Mouse (Mus musculus) thymus, adult 2 months (tissue): ENCODE measurements around the gene Cox11. TPM values are rescaled to one million over a fixed set of nuclear protein-coding genes. Genes with fewer than 3 reads are reported as not detected.

Source experiments
- DNase-seq: peaks from one replicate; pipeline ENCODE4 v3.0.0; 2021
- H3K27ac ChIP-seq: fragments of 200-500 bp; 2 replicates; pipeline ENCODE4 v1.5.1; 2012; ENCODE audit warnings: low read length, control low read depth; ENCODE audit not compliant: control insufficient read depth, insufficient read depth
- H3K27me3 ChIP-seq: fragments of 200-500 bp; 2 replicates; pipeline ENCODE4 v1.6.1; 2012; ENCODE audit warnings: mild to moderate bottlenecking, low read length, moderate library complexity, mixed read lengths; ENCODE audit not compliant: control insufficient read depth, insufficient read depth
- H3K36me3 ChIP-seq: fragments of 200-500 bp; 2 replicates; pipeline ENCODE4 v1.6.1; 2012; ENCODE audit warnings: mild to moderate bottlenecking, low read length, moderate library complexity; ENCODE audit not compliant: control insufficient read depth, insufficient read depth
- H3K4me1 ChIP-seq: fragments of 200-500 bp; replicated peaks from 2 replicates; pipeline ENCODE4 v1.6.1; 2012; ENCODE audit warnings: low read length; ENCODE audit not compliant: control insufficient read depth, insufficient read depth
- H3K4me3 ChIP-seq: fragments of 200-500 bp; 2 replicates; pipeline ENCODE4 v1.5.1; 2012; ENCODE audit warnings: mild to moderate bottlenecking, low read length, control low read depth, moderate library complexity; ENCODE audit not compliant: control insufficient read depth, insufficient read depth
- CTCF ChIP-seq: fragments of 200-500 bp; IDR thresholded peaks from 2 replicates; pipeline ENCODE4 v1.5.1; 2012; ENCODE audit warnings: mild to moderate bottlenecking, control low read depth, low read length, moderate library complexity, borderline replicate concordance; ENCODE audit not compliant: control insufficient read depth, poor library complexity, insufficient read depth; ENCODE audit errors: extremely low read depth
- POLR2A ChIP-seq: fragments of 200-500 bp; IDR thresholded peaks from 2 replicates; pipeline ENCODE4 v1.6.1; 2012; ENCODE audit warnings: mild to moderate bottlenecking, low read length, control low read depth, moderate library complexity; ENCODE audit not compliant: control insufficient read depth, poor library complexity, insufficient read depth; ENCODE audit errors: extremely low read depth
- WGBS: fragments of 180-500 bp; shearing (Covaris S2); methylation state at CpG from one replicate; pipeline ENCODE4 v1.1.7; 2018; 5-methylcytosine and 5-hydroxymethylcytosine counted together
- polyA plus RNA-seq: library from polyadenylated mRNA; depleted of rRNA; stranded (reverse); fragments of >200 nt; gene quantifications from 2 replicates; pipeline ENCODE4 v1.2.3, GENCODE M21; 2012; rRNA removed

Gene Cox11
- polyA plus RNA-seq, 1 experiment: 19.4 TPM

GRCm38 (mm10) chr11:90685196-90685595, 47.2 kb downstream of the Cox11 start:
- no peak overlapping the region for H3K4me3 ChIP-seq
- H3K4me1 ChIP-seq: no peaks in the 10 kb centered on the region
- 78% methylated on average over 6 of the region's 6 CpGs for WGBS
- no peak overlapping the region for H3K27ac ChIP-seq
- DNase-seq: no peak
- H3K27me3 ChIP-seq: no peaks in the 10 kb centered on the region
- H3K36me3 ChIP-seq: no peaks in the 10 kb centered on the region
- TF ChIP-seq CTCF (no peak), POLR2A (no peak)

DNA sequence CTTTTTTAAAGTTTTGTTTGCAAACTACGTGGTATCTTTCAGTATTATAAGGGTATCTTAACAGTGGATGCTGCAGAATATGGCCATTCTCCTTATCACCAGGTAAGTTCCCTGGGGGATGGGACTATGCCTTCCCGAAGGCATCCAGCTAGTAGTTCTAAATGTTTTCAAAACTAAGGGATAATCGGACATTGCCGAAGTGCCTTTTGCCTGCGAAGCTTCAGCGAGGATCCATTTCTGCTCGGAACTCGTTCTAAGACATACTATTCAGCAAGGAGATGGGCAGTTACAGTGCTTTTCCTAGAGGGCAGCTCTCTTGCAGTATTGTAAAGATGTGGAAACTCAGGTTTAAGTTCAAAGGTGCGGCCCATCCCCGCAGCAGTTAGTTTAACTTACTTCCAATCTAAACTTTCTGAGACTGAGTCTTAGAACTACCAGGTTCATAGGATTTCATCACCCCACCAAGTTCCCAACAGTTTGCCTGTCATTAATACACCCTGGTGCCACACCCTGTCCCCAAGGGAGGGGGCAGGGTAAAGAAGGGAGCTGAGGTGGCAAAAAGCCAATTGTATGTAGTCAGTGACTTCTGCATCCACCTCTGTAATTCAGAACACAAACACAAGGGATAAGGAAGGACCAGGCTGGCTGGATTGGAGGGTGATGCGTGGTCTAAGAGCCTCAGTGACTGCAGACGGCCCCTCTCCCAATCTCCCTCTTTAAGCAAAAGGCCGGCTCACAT, 48.5 kb downstream of the Cox11 start:
- no peak for TF ChIP-seq CTCF
- TF ChIP-seq POLR2A: no peak
- 84% methylated on average over 13 of the region's 13 CpGs for WGBS
- H3K4me3 ChIP-seq: no peak overlapping the region
- no peaks in the 10 kb centered on the region for H3K4me1 ChIP-seq
- H3K27me3 ChIP-seq: no peaks in the 10 kb centered on the region
- no peak for DNase-seq
- H3K36me3 ChIP-seq: no peaks in the 10 kb centered on the region
- no peak overlapping the region for H3K27ac ChIP-seq

GRCm38 (mm10) chr11:90687040-90687439, 49.1 kb downstream of the Cox11 start:
- TF ChIP-seq POLR2A: no peak
- TF ChIP-seq CTCF: no peak
- 4% methylated on average over 17 of the region's 17 CpGs for WGBS
- Histone ChIP-seq H3K4me3 (0 out of 2 replicates have a peak overlapping the region, but pooled peaks have one; percentile 2), H3K27ac (no peak overlapping the region), H3K27me3 (no peaks in the 10 kb centered on the region), H3K36me3 (no peaks in the 10 kb centered on the region), H3K4me1 (no peaks in the 10 kb centered on the region)
- DNase-seq: no peak

GRCm38 (mm10) chr11:90687460-90688416, 49.8 kb downstream of the Cox11 start, which contains the start of gene Tom1l1:
Gene Tom1l1 (minus strand): TSS chr11:90688366.
- WGBS: 10% methylated on average over 47 of the region's 47 CpGs
- no peak within 1 kb of the TSS for H3K27ac ChIP-seq
- H3K4me1 ChIP-seq: no peaks in the 10 kb centered on the region
- DNase-seq: no peak
- no peaks in the 10 kb centered on the region for H3K36me3 ChIP-seq
- H3K4me3 ChIP-seq: 0 out of 2 replicates have a peak within 1 kb of the TSS, but pooled peaks have one; percentile 2
- TF ChIP-seq POLR2A (no peak), CTCF (no peak)
- H3K27me3 ChIP-seq: no peaks in the 10 kb centered on the region

GRCm38 (mm10) chr11:90690361-90690760, 52.4 kb downstream of the Cox11 start:
- no peak overlapping the region for H3K27ac ChIP-seq
- DNase-seq: no peak
- TF ChIP-seq POLR2A (no peak), CTCF (no peak)
- no peaks in the 10 kb centered on the region for H3K27me3 ChIP-seq
- H3K4me3 ChIP-seq: no peak overlapping the region
- H3K4me1 ChIP-seq: no peaks in the 10 kb centered on the region
- 89% methylated on average over 6 of the region's 6 CpGs for WGBS
- H3K36me3 ChIP-seq: no peaks in the 10 kb centered on the region

- TF ChIP-seq CTCF (no peak), POLR2A (no peak)
- H3K4me3 ChIP-seq: no peak overlapping the region
- H3K36me3 ChIP-seq: no peaks in the 10 kb centered on the region
- H3K4me1 ChIP-seq: no peaks in the 10 kb centered on the region
- WGBS: 56% methylated on average over 4 of the region's 4 CpGs
- no peak overlapping the region for H3K27ac ChIP-seq
- no peak for DNase-seq
- H3K27me3 ChIP-seq: no peaks in the 10 kb centered on the region
Observed at GRCm38 (mm10) chr11:90694206-90694605, 56.2 kb downstream of the Cox11 start.

Other genes with a start within 250 kb of the Cox11 start
- 0.91 and 1.1 TPM in 2 replicates for gene Hlf, start 247.3 kb upstream of the Cox11 start, polyA plus RNA-seq
- gene Stxbp4, start 89 bp upstream of the Cox11 start, polyA plus RNA-seq: 4.0 and 4.1 TPM in 2 replicates
- 1.7 and 2.6 TPM in 2 replicates for gene Tom1l1, start 50.2 kb downstream of the Cox11 start, polyA plus RNA-seq